Mouse (Mus musculus): ENCODE data around the gene Ssbp4.

GRCm38 (mm10) chr8:70657214-70657613, 48.5 kb upstream of the Ssbp4 start:
- TF ChIP-seq CTCF (IDR thresholded peaks at IDR 0.05; ENCODE audit: low read depth) (no peak), EP300 (IDR thresholded peaks at IDR 0.05; ENCODE audit: low read depth) (no peak)
